Mouse (Mus musculus): ENCODE measurements at regions not wholly inside any gene's neighbourhood (a gene's known extent, or its start where the extent isn't known, plus 50 kb on each side); places are given as distances from the start of the nearest gene placed in this dataset.

GRCm38 (mm10) chr12:86579716-86580115, 98.8 kb upstream of the Vash1 start:
- ATAC-seq (ENCODE audit: low FRiP score) = no peak
- TF ChIP-seq CTCF (IDR thresholded peaks at IDR 0.05) = no peak
- DNase-seq (ENCODE audit: low spot score) = no peak
- Histone ChIP-seq H3K27ac (ENCODE audit: low read depth, low read length) (no peak overlapping the region), H3K36me3 (ENCODE audit: insufficient read depth, low read length) (no peaks in the 10 kb centered on the region), H3K9ac (replicated peaks; ENCODE audit: low read length, poor library complexity, severe bottlenecking) (no peak overlapping the region), H3K27me3 (ENCODE audit: insufficient read depth, low read length) (no peaks in the 10 kb centered on the region), H3K4me3 (ENCODE audit: low read depth, low read length) (no peak overlapping the region), H3K4me2 (ENCODE audit: low read depth, low read length, poor library complexity, severe bottlenecking) (no peak overlapping the region), H3K4me1 (ENCODE audit: insufficient read depth, low read length) (no peaks in the 10 kb centered on the region), H3K9me3 (ENCODE audit: low read length) (no peaks in the 10 kb centered on the region)
- 82% methylated on average over 2 of the region's 2 CpGs for WGBS

- Histone ChIP-seq H3K9ac (replicated peaks; ENCODE audit: low read length, poor library complexity, severe bottlenecking) (no peak overlapping the region), H3K4me2 (ENCODE audit: low read depth, low read length, poor library complexity, severe bottlenecking) (no peak overlapping the region), H3K4me1 (ENCODE audit: insufficient read depth, low read length) (no peaks in the 10 kb centered on the region), H3K27ac (ENCODE audit: low read depth, low read length) (no peak overlapping the region), H3K27me3 (ENCODE audit: insufficient read depth, low read length) (no peaks in the 10 kb centered on the region), H3K9me3 (ENCODE audit: low read length) (no peaks in the 10 kb centered on the region), H3K4me3 (ENCODE audit: low read depth, low read length) (no peak overlapping the region), H3K36me3 (ENCODE audit: insufficient read depth, low read length) (no peaks in the 10 kb centered on the region)
- 47% methylated on average over 4 of the region's 4 CpGs for WGBS
- peak; percentile 52 for DNase-seq (ENCODE audit: low spot score)
- TF ChIP-seq CTCF (IDR thresholded peaks at IDR 0.05) = no peak
- no peak for ATAC-seq (ENCODE audit: low FRiP score)
Observed at GRCm38 (mm10) chr12:86580132-86580718, 98.3 kb upstream of the Vash1 start.

- H3K4me1 ChIP-seq (ENCODE audit: insufficient read depth, low read length) = no peaks in the 10 kb centered on the region
- ATAC-seq (ENCODE audit: low FRiP score) = no peak
- no peak overlapping the region for H3K9ac ChIP-seq (replicated peaks; ENCODE audit: low read length, poor library complexity, severe bottlenecking)
- no peak overlapping the region for H3K4me2 ChIP-seq (ENCODE audit: low read depth, low read length, poor library complexity, severe bottlenecking)
- no peak overlapping the region for H3K27ac ChIP-seq (ENCODE audit: low read depth, low read length)
- TF ChIP-seq CTCF (IDR thresholded peaks at IDR 0.05) = no peak
- no peaks in the 10 kb centered on the region for H3K36me3 ChIP-seq (ENCODE audit: insufficient read depth, low read length)
- H3K4me3 ChIP-seq (ENCODE audit: low read depth, low read length) = no peak overlapping the region
- no peaks in the 10 kb centered on the region for H3K27me3 ChIP-seq (ENCODE audit: insufficient read depth, low read length)
- H3K9me3 ChIP-seq (ENCODE audit: low read length) = no peaks in the 10 kb centered on the region
- DNase-seq (ENCODE audit: low spot score) = no peak
- WGBS = 73% methylated on average over 3 of the region's 3 CpGs
Observed at GRCm38 (mm10) chr12:86582076-86582475, 96.4 kb upstream of the Vash1 start.

- Histone ChIP-seq H3K27me3 (ENCODE audit: insufficient read depth, low read length) (no peaks in the 10 kb centered on the region), H3K4me3 (ENCODE audit: low read depth, low read length) (no peak overlapping the region), H3K27ac (ENCODE audit: low read depth, low read length) (no peak overlapping the region), H3K36me3 (ENCODE audit: insufficient read depth, low read length) (no peaks in the 10 kb centered on the region), H3K4me1 (ENCODE audit: insufficient read depth, low read length) (no peaks in the 10 kb centered on the region), H3K9ac (replicated peaks; ENCODE audit: low read length, poor library complexity, severe bottlenecking) (no peak overlapping the region), H3K9me3 (ENCODE audit: low read length) (no peaks in the 10 kb centered on the region), H3K4me2 (ENCODE audit: low read depth, low read length, poor library complexity, severe bottlenecking) (no peak overlapping the region)
- no peak for DNase-seq (ENCODE audit: low spot score)
- no peak for ATAC-seq (ENCODE audit: low FRiP score)
- TF ChIP-seq CTCF (IDR thresholded peaks at IDR 0.05) = no peak
- 78% methylated on average over 6 of the region's 6 CpGs for WGBS
Observed at GRCm38 (mm10) chr12:86588010-86588409, 90.5 kb upstream of the Vash1 start.

GRCm38 (mm10) chr12:86592509-86592908, 86.0 kb upstream of the Vash1 start:
- H3K9me3 ChIP-seq (ENCODE audit: low read length) = no peaks in the 10 kb centered on the region
- no peak for TF ChIP-seq CTCF (IDR thresholded peaks at IDR 0.05)
- DNase-seq (ENCODE audit: low spot score) = no peak
- no peaks in the 10 kb centered on the region for H3K27me3 ChIP-seq (ENCODE audit: insufficient read depth, low read length)
- H3K4me3 ChIP-seq (ENCODE audit: low read depth, low read length) = no peak overlapping the region
- no peaks in the 10 kb centered on the region for H3K4me1 ChIP-seq (ENCODE audit: insufficient read depth, low read length)
- H3K4me2 ChIP-seq (ENCODE audit: low read depth, low read length, poor library complexity, severe bottlenecking) = no peak overlapping the region
- H3K9ac ChIP-seq (replicated peaks; ENCODE audit: low read length, poor library complexity, severe bottlenecking) = no peak overlapping the region
- WGBS = 90% methylated on average over 7 of the region's 7 CpGs
- ATAC-seq (ENCODE audit: low FRiP score) = no peak
- H3K36me3 ChIP-seq (ENCODE audit: insufficient read depth, low read length) = no peaks in the 10 kb centered on the region
- H3K27ac ChIP-seq (ENCODE audit: low read depth, low read length) = no peak overlapping the region

- WGBS = 90% methylated on average over 11 of the region's 11 CpGs
- ATAC-seq (ENCODE audit: low FRiP score) = no peak
- no peak for DNase-seq (ENCODE audit: low spot score)
- Histone ChIP-seq H3K4me3 (ENCODE audit: low read depth, low read length) (no peak overlapping the region), H3K27me3 (ENCODE audit: insufficient read depth, low read length) (no peaks in the 10 kb centered on the region), H3K27ac (ENCODE audit: low read depth, low read length) (no peak overlapping the region), H3K4me1 (ENCODE audit: insufficient read depth, low read length) (no peaks in the 10 kb centered on the region), H3K4me2 (ENCODE audit: low read depth, low read length, poor library complexity, severe bottlenecking) (no peak overlapping the region), H3K9me3 (ENCODE audit: low read length) (no peaks in the 10 kb centered on the region), H3K9ac (replicated peaks; ENCODE audit: low read length, poor library complexity, severe bottlenecking) (no peak overlapping the region), H3K36me3 (ENCODE audit: insufficient read depth, low read length) (no peaks in the 10 kb centered on the region)
- TF ChIP-seq CTCF (IDR thresholded peaks at IDR 0.05) = no peak
Observed at GRCm38 (mm10) chr12:86594647-86595046, 83.9 kb upstream of the Vash1 start.
